Mouse (Mus musculus) megakaryocyte, embryonic 14.5 days (primary cell): Measurements from ENCODE around the gene Gm4553.
"Not testable (repeated sequence)": the region's sequence is repeated elsewhere in the genome, so short reads cannot be mapped to it uniquely, and the experiment has no call there.

ENCODE experiments used
- FLI1 ChIP-seq: IDR thresholded peaks from 2 replicates; pipeline ENCODE4 v1.6.1; 2012; ENCODE audit warnings: low read length, inconsistent platforms, mixed read lengths
- GATA1 ChIP-seq: IDR thresholded peaks from 3 replicates; pipeline ENCODE4 v1.6.1; 2012; ENCODE audit warnings: mixed read lengths, low read length, inconsistent platforms, borderline replicate concordance

DNA sequence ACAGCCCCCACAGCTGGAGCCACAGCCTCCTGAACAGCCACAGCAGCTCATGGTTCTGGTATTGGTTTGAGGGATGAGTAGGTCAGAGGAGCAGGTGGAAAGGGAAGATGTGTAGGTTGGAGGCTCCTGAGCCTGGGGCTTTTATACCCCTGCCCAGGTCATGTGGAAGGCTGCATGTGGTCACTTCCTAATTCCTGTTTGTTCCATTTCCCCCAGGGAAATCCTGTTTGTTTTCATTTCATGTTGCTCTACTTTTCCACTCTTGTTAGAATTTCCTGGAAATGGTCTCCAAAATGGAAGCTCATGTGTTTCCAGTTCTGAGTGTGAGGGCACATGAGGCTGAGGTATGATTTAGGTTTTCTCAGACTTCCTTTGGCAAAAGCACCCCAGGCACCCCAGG is at the start of gene Gm4553:
- not testable (repeated sequence) for TF ChIP-seq GATA1, FLI1
